10 mouse cellular contexts compared by ENCODE assay signal in the genomic region with DNA sequence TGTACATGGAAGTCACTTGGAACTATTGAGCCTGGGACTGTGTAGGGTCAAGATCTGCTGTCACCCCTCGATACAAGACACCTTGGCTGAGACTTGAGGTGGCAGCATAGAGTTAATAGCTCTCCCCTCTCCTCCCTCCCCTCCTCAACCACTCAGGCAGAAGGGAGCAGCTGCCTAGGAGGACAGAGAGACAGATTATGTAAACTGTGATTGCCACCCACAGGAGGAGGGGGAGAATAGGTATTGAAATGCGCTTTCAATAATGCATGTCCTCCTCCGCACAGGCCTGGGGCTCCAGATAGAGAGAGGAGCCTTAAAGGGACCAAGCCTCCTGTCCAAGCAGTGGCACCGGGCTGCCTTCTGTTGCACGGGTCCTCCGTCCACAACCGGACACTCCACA. TPM values are rescaled to one million over a fixed set of nuclear protein-coding genes. Genes with fewer than 3 reads are reported as not detected.
DNase-seq lines count a peak whose midpoint lies in the region; ATAC-seq and TF ChIP-seq lines count a peak whose summit lies in the region.
"Had no signal": no experiment of that assay in that cellular context is flagged by ENCODE, and none has a peak within 500 bp of the region (broad histone marks: within the 10 kb centered on the region; RNA-seq: fewer than 3 reads in every experiment).

No protein-coding gene starts in this region.

- intact Hi-C loops in gastrocnemius, postnatal 14 days (cut with DNase I; ENCODE audit: low total_unique reads): no loop called here

- peaks cover 31% of the 10 kb centered on the region for H3K4me1 ChIP-seq in cerebellum, adult 2 months (ENCODE audit: control insufficient read depth, insufficient read depth, low read length)
- peaks cover 58% of the 10 kb centered on the region for H3K4me1 ChIP-seq in hindbrain, embryonic 13.5 days (replicated peaks)
- H3K4me1 ChIP-seq in midbrain, embryonic 16.5 days (ENCODE audit: control insufficient read depth, insufficient read depth, low read length): peaks cover 31% of the 10 kb centered on the region
- H3K4me1 ChIP-seq: heart, embryonic 15.5 days had no signal

- WGBS in cerebellum, adult 2 months: 31% methylated on average over 7 of the region's 7 CpGs
- 27% methylated on average over 7 of the region's 7 CpGs for WGBS in hindbrain, embryonic 13.5 days
- WGBS in midbrain, embryonic 16.5 days: 12% methylated on average over 7 of the region's 7 CpGs

- no peak for DNase-seq in cerebellum, adult 2 months
- DNase-seq in cerebellum, postnatal 36 days: no peak
- DNase-seq in cerebellum, postnatal 10 days: peak; percentile 76 to 81
- DNase-seq in gastrocnemius, postnatal 14 days: no peak
- no peak for DNase-seq in urinary bladder, postnatal 25 days (ENCODE audit: low spot score)
- no peak for DNase-seq in heart, adult 8-10 months (ENCODE audit: low spot score)

- H3K4me2 ChIP-seq in hindbrain, embryonic 13.5 days: no peak overlapping the region
- H3K4me2 ChIP-seq in midbrain, embryonic 16.5 days (ENCODE audit: low read length): peak overlapping the region; percentile 19; the same call in 1 of the 2 replicates
- H3K4me2 ChIP-seq: heart, embryonic 15.5 days; lung, embryonic 15.5 days had no signal

- H3K27ac ChIP-seq in cerebellum, adult 2 months (ENCODE audit: insufficient read depth, low read length): peak overlapping the region; percentile 69
- H3K27ac ChIP-seq in hindbrain, embryonic 13.5 days: peak overlapping the region; percentile 60
- H3K27ac ChIP-seq in midbrain, embryonic 16.5 days (ENCODE audit: low read length): peak overlapping the region; percentile 61
- H3K27ac ChIP-seq: heart, embryonic 15.5 days; lung, embryonic 15.5 days had no signal

- TF ChIP-seq CTCF in cerebellum, adult 2 months (IDR thresholded peaks at IDR 0.05; ENCODE audit: borderline replicate concordance, insufficient read depth, low read depth, low read length): no peak

- peak; percentile 76 for ATAC-seq in hindbrain, embryonic 13.5 days (ENCODE audit: low FRiP score)
- peak; percentile 77 for ATAC-seq in midbrain, embryonic 16.5 days

- H3K4me3 ChIP-seq in cerebellum, adult 2 months (replicated peaks; ENCODE audit: insufficient read depth, low read depth, low read length): no peak overlapping the region
- no peak overlapping the region for H3K4me3 ChIP-seq in hindbrain, embryonic 13.5 days
- no peak overlapping the region for H3K4me3 ChIP-seq in midbrain, embryonic 16.5 days (ENCODE audit: low read depth, low read length)
- H3K4me3 ChIP-seq: heart, embryonic 15.5 days; lung, embryonic 15.5 days had no signal

- H3K9ac ChIP-seq in hindbrain, embryonic 13.5 days: no peak overlapping the region
- H3K9ac ChIP-seq in midbrain, embryonic 16.5 days (ENCODE audit: low read depth, low read length): peak overlapping the region; percentile 28; the same call in 1 of the 2 replicates
- H3K9ac ChIP-seq: heart, embryonic 15.5 days; lung, embryonic 15.5 days had no signal

- H3K9me3 ChIP-seq in hindbrain, embryonic 13.5 days: no peaks in the 10 kb centered on the region
- H3K9me3 ChIP-seq in midbrain, embryonic 16.5 days (replicated peaks; ENCODE audit: control insufficient read depth, low read length, poor library complexity, severe bottlenecking): no peaks in the 10 kb centered on the region
- H3K9me3 ChIP-seq: heart, embryonic 15.5 days; lung, embryonic 15.5 days had no signal

- H3K36me3 ChIP-seq in hindbrain, embryonic 13.5 days: no peaks in the 10 kb centered on the region
- H3K36me3 ChIP-seq in midbrain, embryonic 16.5 days (ENCODE audit: control insufficient read depth, insufficient read depth, low read length): no peaks in the 10 kb centered on the region
- H3K36me3 ChIP-seq: heart, embryonic 15.5 days had no signal

- no peak for TF ChIP-seq POLR2A in cerebellum, adult 2 months (IDR thresholded peaks at IDR 0.05; ENCODE audit: borderline replicate concordance, insufficient read depth, low read length)

- H3K27me3 ChIP-seq in cerebellum, adult 2 months (ENCODE audit: control insufficient read depth, insufficient read depth, low read length): no peaks in the 10 kb centered on the region
- no peaks in the 10 kb centered on the region for H3K27me3 ChIP-seq in hindbrain, embryonic 13.5 days
- H3K27me3 ChIP-seq in midbrain, embryonic 16.5 days (ENCODE audit: control insufficient read depth, insufficient read depth, low read depth, low read length): no peaks in the 10 kb centered on the region
- H3K27me3 ChIP-seq: lung, embryonic 15.5 days had no signal

RNA-seq across cellular contexts. Expression of gene Cplx2, which starts 45.3 kb away (rescaled TPM):
- polyA plus RNA-seq in cerebellum, adult 2 months (2012; rRNA removed): 361 and 392 TPM in 2 replicates
- polyA plus RNA-seq in hindbrain, embryonic 13.5 days (2015; fragmentation: Nextera tagmentation; extraction: Ambion mirVana): 15.8 and 21.2 TPM in 2 replicates
- polyA plus RNA-seq in midbrain, embryonic 16.5 days (2015; fragmentation: Nextera tagmentation; extraction: Ambion mirVana): 25.8 and 30.8 TPM in 2 replicates
- 1 to 10 TPM; 3.7 to 5.1 TPM for total RNA-seq in gastrocnemius, postnatal 14 days (2021)
- 1 to 10 TPM; 2.0 to 3.0 (median 2.5) TPM for total RNA-seq in heart, adult 8-10 months (2022)

Comparison
In these comparisons a context has a peak if more than half of its experiments do, and no peak if none do; other contexts are left out.
1. DNase-seq: peak in cerebellum, postnatal 10 days (2 of 2); none in cerebellum, adult 2 months (0 of 2), cerebellum, postnatal 36 days (0 of 2), gastrocnemius, postnatal 14 days (single experiment), urinary bladder, postnatal 25 days (single experiment) and heart, adult 8-10 months (single experiment).
2. RNA of gene Cplx2, which starts 45.3 kb away (polyA plus RNA-seq): 361 to 392 TPM in cerebellum, adult 2 months; 25.8 to 30.8 TPM in midbrain, embryonic 16.5 days and 15.8 to 21.2 TPM in hindbrain, embryonic 13.5 days; every median in the first group is over 10 times any median in the second.
3. Peak in every context shown above with its lines, with median percentiles within 50 percentile points of each other: H3K27ac ChIP-seq.